Mouse (Mus musculus): ENCODE measurements around the gene Rrbp1.
A peak's percentile ranks its signal among the peaks of the same experiment; 100 is the strongest.

Gene Rrbp1

GRCm38 (mm10) chr2:144011080-144011551, at the start of gene Rrbp1:
Rrbp1 (minus strand) TSS chr2:144011263.
- DNase-seq: peak; percentile 99

- no peak for DNase-seq
Observed at GRCm38 (mm10) chr2:144057735-144058134, 46.7 kb upstream of the Rrbp1 start.

- DNase-seq: peak; percentile 14
Observed at GRCm38 (mm10) chr2:144052410-144053065, 41.5 kb upstream of the Rrbp1 start.

- no peak for DNase-seq
Observed at GRCm38 (mm10) chr2:144050861-144051260, 39.8 kb upstream of the Rrbp1 start.

- no peak for DNase-seq
Observed at GRCm38 (mm10) chr2:144050146-144050680, 39.1 kb upstream of the Rrbp1 start.

- no peak for DNase-seq
Observed at GRCm38 (mm10) chr2:144046916-144047315, 35.9 kb upstream of the Rrbp1 start.

- DNase-seq: no peak
Observed at GRCm38 (mm10) chr2:144045756-144046560, 34.9 kb upstream of the Rrbp1 start.

GRCm38 (mm10) chr2:144044726-144045125, 33.7 kb upstream of the Rrbp1 start:
- no peak for DNase-seq

GRCm38 (mm10) chr2:144032664-144033063, 21.6 kb upstream of the Rrbp1 start, which contains the start of gene Banf2:
Banf2 (plus strand) TSS chr2:144033059.
- no peak for DNase-seq

- no peak for DNase-seq
Observed at GRCm38 (mm10) chr2:144030791-144031190, 19.7 kb upstream of the Rrbp1 start.

- DNase-seq: no peak
Observed at GRCm38 (mm10) chr2:144026456-144026855, 15.4 kb upstream of the Rrbp1 start.

GRCm38 (mm10) chr2:144025361-144025760, 14.3 kb upstream of the Rrbp1 start:
- DNase-seq: no peak

- DNase-seq: no peak
Observed at GRCm38 (mm10) chr2:144022441-144022840, 11.4 kb upstream of the Rrbp1 start.

GRCm38 (mm10) chr2:144019971-144020370, 8.9 kb upstream of the Rrbp1 start:
- DNase-seq: no peak

GRCm38 (mm10) chr2:144015861-144016260, 4.8 kb upstream of the Rrbp1 start:
- no peak for DNase-seq

GRCm38 (mm10) chr2:144014481-144014880, 3.4 kb upstream of the Rrbp1 start:
- no peak for DNase-seq

- DNase-seq: no peak
Observed at GRCm38 (mm10) chr2:144014051-144014450, 3.0 kb upstream of the Rrbp1 start.

GRCm38 (mm10) chr2:144010282-144011044, 600 bp downstream of the Rrbp1 start:
- DNase-seq: peak; percentile 64

- DNase-seq: no peak
Observed at GRCm38 (mm10) chr2:144009551-144010281, 1.3 kb downstream of the Rrbp1 start.

GRCm38 (mm10) chr2:144009081-144009480, 2.0 kb downstream of the Rrbp1 start:
- DNase-seq: no peak

- DNase-seq: no peak
Observed at GRCm38 (mm10) chr2:144007211-144007610, 3.9 kb downstream of the Rrbp1 start.

- no peak for DNase-seq
Observed at GRCm38 (mm10) chr2:144006686-144007085, 4.4 kb downstream of the Rrbp1 start.
